Mouse (Mus musculus): ENCODE results near the gene Themis3. TPM values are rescaled to one million over a fixed set of nuclear protein-coding genes. Genes with fewer than 3 reads are reported as not detected.

Themis3 gene
- not detected in 2 replicates for polyA plus RNA-seq (2016; fragmentation: Nextera tagmentation; extraction: Ambion mirVana)

DNA sequence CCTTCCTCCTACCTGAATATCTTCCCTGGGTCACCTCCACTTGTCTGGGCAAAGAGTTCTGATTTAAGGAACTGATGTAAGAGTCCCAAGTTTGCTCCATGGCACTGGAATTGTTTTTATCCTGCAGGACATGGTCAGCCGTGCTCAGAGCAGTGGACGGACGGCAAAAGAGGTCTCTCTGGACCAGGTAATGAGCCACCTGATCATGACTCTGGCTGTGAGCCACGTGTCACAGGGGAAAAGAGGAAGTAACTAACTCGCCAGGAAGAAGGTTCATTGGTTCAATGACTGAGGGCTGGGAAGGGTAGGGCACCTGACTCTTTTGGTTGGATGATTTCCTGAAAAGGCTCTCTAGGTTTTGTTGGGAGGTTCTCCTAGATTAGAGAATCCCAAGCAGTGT is at the start of gene Themis3:
TSS of gene Themis3 (minus strand) at position 187 of the 400 bp plus-strand sequence.
- 73% methylated on average over 5 of the region's 5 CpGs for WGBS
- no peak for ATAC-seq (ENCODE audit: insufficient number of reproducible peaks, insufficient read depth, low FRiP score, low TSS enrichment)

DNA sequence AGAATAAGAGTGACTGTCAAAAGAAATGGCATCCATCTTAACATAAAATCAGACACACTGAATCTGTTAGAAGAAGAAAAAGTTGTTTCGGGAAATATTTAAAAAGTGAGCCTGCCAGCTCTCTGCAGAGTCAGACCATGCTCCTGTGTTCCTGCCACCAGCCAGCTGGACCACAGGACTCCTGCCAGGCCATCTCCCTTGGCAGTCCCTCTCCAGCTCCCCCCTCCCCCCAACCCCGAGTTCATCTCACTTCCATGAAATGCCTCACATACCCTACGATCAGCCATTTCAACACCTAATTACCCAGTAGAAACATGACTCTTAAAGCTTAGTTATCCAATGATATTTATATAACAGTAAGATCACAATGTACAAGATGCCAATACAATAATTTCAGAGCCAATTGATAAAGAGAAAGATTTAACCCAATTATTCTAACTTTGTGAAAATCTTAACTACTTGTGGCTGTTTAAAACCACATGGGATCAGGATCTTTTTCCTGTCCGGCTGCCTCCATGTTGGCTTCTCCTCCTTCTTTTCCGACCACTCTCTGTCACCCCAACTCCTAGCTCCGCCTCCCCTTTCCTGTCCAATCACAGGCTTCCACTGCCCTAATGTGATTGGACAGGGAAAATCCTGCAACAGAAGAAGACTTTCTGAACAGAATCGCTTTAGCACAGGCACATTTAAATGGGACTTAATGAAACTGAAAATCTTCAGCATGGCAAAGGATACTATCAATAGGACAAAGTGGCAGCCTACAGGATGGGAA is 43.7 kb upstream of the Themis3 start:
- no peaks in the 10 kb centered on the region for H3K4me1 ChIP-seq
- no peak overlapping the region for H3K9ac ChIP-seq
- 84% methylated on average over 7 of the region's 7 CpGs for WGBS
- H3K4me2 ChIP-seq (replicated peaks), result no peak overlapping the region
- H3K27me3 ChIP-seq, result no peaks in the 10 kb centered on the region
- H3K9me3 ChIP-seq, result no peaks in the 10 kb centered on the region
- no peak overlapping the region for H3K27ac ChIP-seq
- no peak overlapping the region for H3K4me3 ChIP-seq
- no peak for ATAC-seq (ENCODE audit: insufficient number of reproducible peaks, insufficient read depth, low FRiP score, low TSS enrichment)
- no peaks in the 10 kb centered on the region for H3K36me3 ChIP-seq

More for the DNA sequence above, at the start of gene Themis3:
- Histone ChIP-seq H3K4me3 (no peak within 1 kb of the TSS), H3K9me3 (no peaks in the 10 kb centered on the region), H3K4me1 (peaks cover 5% of the 10 kb centered on the region; the same call in 1 of the 2 replicates), H3K27me3 (no peaks in the 10 kb centered on the region), H3K4me2 (replicated peaks) (no peak within 1 kb of the TSS), H3K27ac (no peak within 1 kb of the TSS), H3K36me3 (no peaks in the 10 kb centered on the region), H3K9ac (no peak within 1 kb of the TSS)

DNA sequence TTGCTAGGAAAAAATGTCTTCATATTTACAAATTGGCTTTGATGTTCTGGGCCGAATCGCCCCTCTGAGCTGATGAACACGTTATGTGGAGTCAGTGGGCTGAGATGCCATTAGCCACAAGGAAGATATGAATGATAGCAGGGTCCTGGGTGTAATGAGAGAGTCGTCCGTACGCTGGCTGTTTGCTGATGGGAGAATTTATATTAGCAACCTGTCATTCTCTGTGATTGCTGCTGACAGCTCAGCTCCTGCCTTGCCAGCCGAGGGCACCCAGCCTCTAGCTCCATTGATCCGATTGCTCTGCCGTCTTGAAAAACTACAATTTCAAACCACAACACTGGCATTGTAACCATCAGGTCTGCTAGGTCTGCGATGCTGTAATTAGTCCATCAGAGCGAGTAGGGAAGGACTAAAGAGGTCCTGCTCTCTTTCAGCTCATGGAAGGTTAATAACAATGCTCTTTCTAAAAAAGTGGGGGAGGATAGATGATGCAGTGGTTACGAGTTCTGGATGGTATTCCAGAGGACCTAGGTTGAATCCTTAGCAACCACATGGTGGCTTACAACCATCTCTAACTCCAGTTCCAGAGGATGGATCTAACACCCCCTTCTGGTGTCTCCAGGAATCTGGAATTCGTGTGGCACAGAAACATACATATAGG is 25.7 kb upstream of the Themis3 start:
- no peak overlapping the region for H3K4me3 ChIP-seq
- WGBS, result 72% methylated on average over 13 of the region's 13 CpGs
- no peak overlapping the region for H3K27ac ChIP-seq
- H3K9ac ChIP-seq, result no peak overlapping the region
- H3K9me3 ChIP-seq, result no peaks in the 10 kb centered on the region
- H3K27me3 ChIP-seq, result no peaks in the 10 kb centered on the region
- ATAC-seq (ENCODE audit: insufficient number of reproducible peaks, insufficient read depth, low FRiP score, low TSS enrichment), result no peak
- H3K4me1 ChIP-seq, result no peaks in the 10 kb centered on the region
- no peaks in the 10 kb centered on the region for H3K36me3 ChIP-seq
- no peak overlapping the region for H3K4me2 ChIP-seq (replicated peaks)

DNA sequence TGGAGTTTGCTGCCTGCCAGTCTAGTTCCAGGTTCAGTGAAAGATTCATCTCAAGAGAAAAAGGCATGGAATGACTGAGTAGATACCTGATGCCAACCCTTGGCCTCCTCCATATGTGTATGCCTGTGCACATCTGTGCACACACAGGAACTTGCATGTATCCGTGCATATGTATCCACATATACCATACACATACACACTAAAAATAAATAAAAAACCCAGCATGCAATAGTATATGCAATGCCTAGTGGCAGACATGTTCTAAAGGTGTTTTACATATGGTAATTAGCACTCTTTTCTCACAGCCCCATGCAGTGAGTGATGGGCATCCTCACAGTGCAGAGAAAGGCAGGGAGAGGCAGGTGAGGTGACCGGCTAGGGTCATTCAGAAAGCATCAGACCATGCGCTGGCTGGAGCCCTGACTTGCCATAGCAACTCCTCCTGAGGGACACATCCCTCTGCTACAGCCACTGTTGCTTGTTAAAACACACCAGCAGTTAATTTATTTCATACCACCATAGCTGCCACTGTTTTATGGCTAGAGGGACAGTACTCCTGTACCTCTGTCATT is 24.9 kb upstream of the Themis3 start:
- no peak for ATAC-seq (ENCODE audit: insufficient number of reproducible peaks, insufficient read depth, low FRiP score, low TSS enrichment)
- no peak overlapping the region for H3K27ac ChIP-seq
- no peak overlapping the region for H3K4me2 ChIP-seq (replicated peaks)
- H3K4me1 ChIP-seq, result no peaks in the 10 kb centered on the region
- H3K27me3 ChIP-seq, result no peaks in the 10 kb centered on the region
- no peaks in the 10 kb centered on the region for H3K9me3 ChIP-seq
- H3K36me3 ChIP-seq, result no peaks in the 10 kb centered on the region
- H3K4me3 ChIP-seq, result no peak overlapping the region
- H3K9ac ChIP-seq, result no peak overlapping the region
- 91% methylated on average over 3 of the region's 3 CpGs for WGBS

DNA sequence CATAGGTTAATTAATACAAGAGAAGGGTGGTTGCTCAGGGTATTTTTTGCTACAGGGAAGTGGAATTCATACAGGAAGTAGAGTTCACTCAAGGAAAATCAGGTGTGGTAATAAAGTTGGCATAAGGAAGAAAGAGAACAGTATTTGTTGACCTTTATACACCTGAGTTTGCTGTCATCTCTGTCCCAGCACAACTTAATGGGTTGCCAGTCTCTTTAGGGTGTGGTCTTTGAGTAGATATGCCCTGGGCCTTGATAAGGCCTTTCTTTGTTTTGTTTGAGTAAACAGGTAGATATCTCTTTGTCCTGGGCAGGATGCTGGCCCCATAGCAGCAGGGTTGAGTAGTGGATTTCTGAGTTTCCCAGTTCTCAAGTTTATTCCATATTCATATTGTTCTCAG is 15.6 kb upstream of the Themis3 start:
- H3K4me2 ChIP-seq (replicated peaks), result no peak overlapping the region
- H3K9me3 ChIP-seq, result no peaks in the 10 kb centered on the region
- no peaks in the 10 kb centered on the region for H3K27me3 ChIP-seq
- H3K4me3 ChIP-seq, result no peak overlapping the region
- H3K36me3 ChIP-seq, result no peaks in the 10 kb centered on the region
- ATAC-seq (ENCODE audit: insufficient number of reproducible peaks, insufficient read depth, low FRiP score, low TSS enrichment), result no peak
- H3K27ac ChIP-seq, result no peak overlapping the region
- H3K4me1 ChIP-seq, result no peaks in the 10 kb centered on the region
- H3K9ac ChIP-seq, result no peak overlapping the region

DNA sequence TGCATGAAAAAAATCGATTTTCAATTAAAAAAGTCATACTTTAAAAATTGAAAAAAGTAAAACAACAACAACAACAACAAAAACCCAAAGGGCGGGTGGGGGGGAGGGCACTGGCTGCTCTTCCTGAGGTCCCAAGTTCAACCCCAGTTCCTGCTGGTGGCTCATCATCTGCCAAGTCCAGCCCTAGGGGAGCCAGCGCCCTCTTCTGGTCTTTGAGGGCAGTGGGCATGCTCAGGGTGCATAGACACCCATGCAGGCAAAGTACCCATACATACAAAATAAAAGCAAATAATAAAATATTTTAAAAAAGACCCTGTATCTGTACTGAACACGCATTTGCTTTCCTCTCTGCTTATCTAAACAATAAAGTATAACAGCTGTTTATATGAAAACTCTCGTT is 10.5 kb upstream of the Themis3 start:
- Histone ChIP-seq H3K36me3 (no peaks in the 10 kb centered on the region), H3K9me3 (no peaks in the 10 kb centered on the region), H3K27ac (no peak overlapping the region), H3K4me1 (no peaks in the 10 kb centered on the region), H3K27me3 (no peaks in the 10 kb centered on the region), H3K4me2 (replicated peaks) (no peak overlapping the region), H3K4me3 (no peak overlapping the region), H3K9ac (no peak overlapping the region)
- 67% methylated on average over 5 of the region's 5 CpGs for WGBS
- no peak for ATAC-seq (ENCODE audit: insufficient number of reproducible peaks, insufficient read depth, low FRiP score, low TSS enrichment)

DNA sequence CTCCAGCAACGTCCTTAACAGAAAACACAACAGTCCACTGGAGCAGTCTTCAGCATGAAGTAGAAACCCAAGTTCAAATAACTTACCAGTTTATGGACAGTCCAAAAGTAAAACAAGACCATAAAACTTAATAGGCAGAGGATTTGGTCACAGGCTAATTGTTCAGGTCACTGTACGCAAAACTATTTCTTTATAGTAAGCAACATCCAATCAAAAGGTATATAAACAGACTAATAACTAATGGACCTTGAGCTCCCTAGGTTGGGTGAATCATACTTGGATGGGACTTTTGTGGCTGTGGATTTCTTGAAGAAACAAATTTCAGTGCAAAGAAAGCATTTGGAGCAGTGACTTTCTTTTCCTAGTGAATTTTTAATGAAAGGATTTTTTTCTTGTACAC is 6.8 kb upstream of the Themis3 start:
- no peaks in the 10 kb centered on the region for H3K4me1 ChIP-seq
- no peak overlapping the region for H3K9ac ChIP-seq
- no peak for ATAC-seq (ENCODE audit: insufficient number of reproducible peaks, insufficient read depth, low FRiP score, low TSS enrichment)
- no peak overlapping the region for H3K4me3 ChIP-seq
- H3K27me3 ChIP-seq, result no peaks in the 10 kb centered on the region
- no peak overlapping the region for H3K4me2 ChIP-seq (replicated peaks)
- H3K36me3 ChIP-seq, result no peaks in the 10 kb centered on the region
- 94% methylated on average over 2 of the region's 2 CpGs for WGBS
- H3K27ac ChIP-seq, result no peak overlapping the region
- H3K9me3 ChIP-seq, result no peaks in the 10 kb centered on the region

DNA sequence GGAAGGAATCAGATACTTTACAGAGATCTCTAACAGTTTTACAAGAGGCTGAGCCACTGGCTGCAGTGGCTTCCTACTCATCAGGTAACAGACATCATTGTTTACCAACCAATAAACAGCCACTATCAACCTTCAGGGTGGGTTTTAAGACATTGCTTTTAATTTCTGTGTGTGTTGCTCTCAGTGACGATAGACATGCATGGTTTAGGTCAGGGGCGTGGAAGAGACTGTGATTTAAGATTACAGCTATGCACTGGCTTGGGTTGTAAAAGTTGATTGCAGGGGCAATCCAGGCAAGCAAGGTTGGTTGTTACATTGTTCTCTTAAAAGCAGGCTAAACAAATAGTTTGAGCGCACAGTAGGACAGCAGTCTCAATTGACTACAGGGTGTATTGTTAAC is 1.4 kb upstream of the Themis3 start:
- H3K9ac ChIP-seq, result no peak overlapping the region
- H3K36me3 ChIP-seq, result no peaks in the 10 kb centered on the region
- WGBS, result 91% methylated on average over 3 of the region's 3 CpGs
- no peak overlapping the region for H3K4me3 ChIP-seq
- no peak overlapping the region for H3K27ac ChIP-seq
- H3K27me3 ChIP-seq, result no peaks in the 10 kb centered on the region
- H3K4me2 ChIP-seq (replicated peaks), result no peak overlapping the region
- ATAC-seq (ENCODE audit: insufficient number of reproducible peaks, insufficient read depth, low FRiP score, low TSS enrichment), result no peak
- no peaks in the 10 kb centered on the region for H3K4me1 ChIP-seq
- no peaks in the 10 kb centered on the region for H3K9me3 ChIP-seq

DNA sequence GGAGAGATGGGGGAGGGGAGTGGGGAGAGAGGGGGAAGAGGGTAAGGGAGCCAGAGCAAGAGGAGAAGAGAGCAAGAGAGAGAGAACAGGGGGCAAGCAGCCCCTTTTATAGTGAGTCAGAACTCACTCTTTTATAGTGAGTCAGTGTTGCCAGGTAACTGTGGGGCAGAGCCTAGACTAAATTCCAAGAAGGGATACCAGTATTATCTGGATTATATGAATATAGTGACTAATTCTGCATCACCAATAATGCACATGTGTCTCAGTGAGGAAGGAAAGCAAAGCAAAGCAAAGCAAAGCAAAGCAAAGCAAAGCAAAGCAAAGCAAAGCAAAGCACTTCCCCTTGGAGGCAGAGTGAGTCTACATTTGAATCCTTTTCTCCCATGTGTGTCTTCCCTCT is 835 bp upstream of the Themis3 start:
- no peak for ATAC-seq (ENCODE audit: insufficient number of reproducible peaks, insufficient read depth, low FRiP score, low TSS enrichment)
- H3K36me3 ChIP-seq, result no peaks in the 10 kb centered on the region
- H3K4me3 ChIP-seq, result no peak overlapping the region
- H3K9ac ChIP-seq, result no peak overlapping the region
- no peaks in the 10 kb centered on the region for H3K9me3 ChIP-seq
- H3K4me2 ChIP-seq (replicated peaks), result no peak overlapping the region
- peaks cover 4% of the 10 kb centered on the region; the same call in 1 of the 2 replicates for H3K4me1 ChIP-seq
- H3K27me3 ChIP-seq, result no peaks in the 10 kb centered on the region
- no peak overlapping the region for H3K27ac ChIP-seq

DNA sequence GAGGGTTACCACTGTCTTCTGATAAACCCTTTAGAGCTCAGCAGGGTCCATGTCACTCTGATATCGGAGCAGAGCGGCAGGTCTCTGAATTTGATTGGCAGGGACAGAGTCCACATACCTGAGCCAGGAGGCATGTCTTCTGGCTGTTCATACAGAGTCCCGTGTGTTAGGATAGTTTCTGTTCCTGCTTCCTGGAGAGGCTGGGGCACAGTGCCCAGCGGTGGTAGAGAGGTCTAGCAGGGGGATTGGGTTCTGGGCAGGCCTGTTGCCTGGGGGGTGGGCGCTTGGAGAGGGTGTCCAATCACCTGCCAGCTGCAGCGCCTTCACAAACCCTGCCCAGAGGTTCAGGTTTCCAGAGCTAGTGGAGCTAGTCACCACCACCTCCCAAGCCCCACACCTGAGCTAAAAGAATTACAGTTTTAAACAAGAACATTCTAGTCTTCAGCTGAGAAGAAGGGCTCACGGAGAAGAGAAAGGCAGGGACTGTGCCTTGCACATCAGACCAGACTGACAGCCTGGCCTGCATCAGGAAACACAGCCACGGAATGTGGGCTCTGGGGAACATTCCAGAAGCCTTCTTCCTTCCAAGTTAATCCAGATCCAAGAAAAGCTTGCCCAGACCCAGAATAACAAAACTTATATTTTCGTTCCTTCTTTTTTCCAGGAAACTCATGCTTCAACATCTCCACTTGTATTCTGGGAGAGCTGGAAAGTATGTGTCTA is 3.9 kb downstream of the Themis3 start:
- Histone ChIP-seq H3K4me2 (replicated peaks) (no peak overlapping the region), H3K9me3 (no peaks in the 10 kb centered on the region), H3K27ac (no peak overlapping the region), H3K9ac (no peak overlapping the region), H3K4me3 (no peak overlapping the region), H3K36me3 (no peaks in the 10 kb centered on the region), H3K4me1 (peaks cover 5% of the 10 kb centered on the region; the same call in 1 of the 2 replicates), H3K27me3 (no peaks in the 10 kb centered on the region)
- 58% methylated on average over 9 of the region's 9 CpGs for WGBS
- ATAC-seq (ENCODE audit: insufficient number of reproducible peaks, insufficient read depth, low FRiP score, low TSS enrichment), result no peak

DNA sequence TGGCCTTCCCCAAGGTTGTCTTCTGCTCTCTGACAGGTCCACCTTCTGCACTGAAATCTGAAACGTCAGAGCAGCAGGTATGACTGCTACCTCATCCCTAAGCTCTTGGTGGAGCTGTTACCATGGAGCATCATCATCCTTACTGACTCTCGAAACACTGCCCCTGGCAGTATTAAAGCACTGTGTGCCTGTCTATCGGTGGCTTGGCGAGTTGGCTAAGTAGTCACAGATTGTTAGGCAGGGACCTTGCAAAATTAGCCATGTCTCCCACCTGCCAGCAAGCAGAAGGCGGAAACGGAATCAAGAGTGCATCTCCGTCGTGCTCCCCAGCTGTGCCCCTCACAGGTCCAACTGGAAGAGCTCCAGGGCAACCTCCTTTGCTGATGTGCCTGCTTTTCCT is 4.6 kb downstream of the Themis3 start:
- Histone ChIP-seq H3K9me3 (no peaks in the 10 kb centered on the region), H3K27ac (no peak overlapping the region), H3K9ac (no peak overlapping the region), H3K36me3 (no peaks in the 10 kb centered on the region), H3K4me3 (no peak overlapping the region), H3K4me1 (peaks cover 5% of the 10 kb centered on the region; the same call in 1 of the 2 replicates), H3K27me3 (no peaks in the 10 kb centered on the region), H3K4me2 (replicated peaks) (no peak overlapping the region)
- WGBS, result 67% methylated on average over 8 of the region's 8 CpGs
- ATAC-seq (ENCODE audit: insufficient number of reproducible peaks, insufficient read depth, low FRiP score, low TSS enrichment), result no peak

All from embryonic facial prominence, embryonic 12.5 days (tissue).